Comparison of ENCODE assay signal across 18 mouse cellular contexts in the genomic region with DNA sequence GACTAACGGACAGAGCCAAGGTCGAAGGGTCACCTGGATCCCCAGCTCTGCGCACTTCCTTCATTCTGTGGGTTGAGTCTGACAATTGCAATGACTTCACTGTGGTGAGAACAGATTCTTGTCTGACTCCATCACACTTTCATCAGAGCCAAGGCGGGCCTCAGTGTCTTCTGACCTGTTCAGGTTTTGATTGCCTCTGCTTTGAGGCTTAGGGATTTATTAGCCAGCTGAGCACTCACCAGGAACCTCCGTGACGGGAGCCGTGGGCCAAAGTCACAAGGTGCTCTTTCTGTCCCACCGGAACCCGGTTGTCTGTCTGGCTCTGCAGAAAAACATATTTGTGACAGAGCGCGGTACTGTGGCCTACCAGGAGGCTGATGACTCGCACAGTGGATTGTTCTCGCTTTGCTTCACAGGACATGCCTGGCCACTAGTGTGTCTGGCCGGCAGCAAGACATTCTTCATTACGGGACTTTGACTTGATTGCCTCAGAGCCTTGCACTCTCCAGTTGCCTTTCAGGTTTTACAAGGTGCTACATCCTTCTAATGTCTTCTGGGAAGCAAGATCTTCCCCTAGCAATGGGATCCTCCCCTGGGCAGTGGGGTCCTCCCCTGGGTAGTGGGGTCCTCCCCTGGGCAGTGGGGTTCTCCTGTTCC.
A peak's percentile ranks its signal among the peaks of the same experiment; 100 is the strongest.
DNase-seq lines count a peak whose midpoint lies in the region; ATAC-seq and TF ChIP-seq lines count a peak whose summit lies in the region.
"Had no signal": no experiment of that assay in that cellular context is flagged by ENCODE, and none has a peak within 500 bp of the region (broad histone marks: within the 10 kb centered on the region; RNA-seq: fewer than 3 reads in every experiment).

No protein-coding gene starts in this region.

- peaks cover 58% of the 10 kb centered on the region for H3K4me1 ChIP-seq in kidney, embryonic 16.5 days (ENCODE audit: insufficient read depth, low read length)
- peaks cover 21% of the 10 kb centered on the region for H3K4me1 ChIP-seq in intestine, embryonic 15.5 days (replicated peaks)
- H3K4me1 ChIP-seq in limb, embryonic 12.5 days (replicated peaks), result peaks cover 60% of the 10 kb centered on the region
- peaks cover 17% of the 10 kb centered on the region for H3K4me1 ChIP-seq in thymus, adult 2 months (replicated peaks; ENCODE audit: control insufficient read depth, insufficient read depth, low read length)

- DNase-seq in kidney, adult 8-10 months, result no peak
- DNase-seq in NIH3T3 (ENCODE audit: low read depth), result peak; percentile 27
- DNase-seq in thymus, adult 2 months, result no peak
- DNase-seq: adrenal gland, postnatal 14 days; cerebellum, adult 18-20 months; gastrocnemius, adult 2 months; layer of hippocampus, adult 9-11 months; liver; liver, postnatal 0 days; thymus, postnatal 36 days had no signal

- H3K4me3 ChIP-seq in kidney, embryonic 16.5 days (ENCODE audit: low read length), result no peak overlapping the region
- 0 out of 2 replicates have a peak overlapping the region, but pooled peaks have one; percentile 6 for H3K4me3 ChIP-seq in intestine, embryonic 15.5 days (replicated peaks)
- no peak overlapping the region for H3K4me3 ChIP-seq in limb, embryonic 12.5 days (replicated peaks)
- no peak overlapping the region for H3K4me3 ChIP-seq in thymus, adult 2 months (ENCODE audit: control insufficient read depth, insufficient read depth, low read length)
- H3K4me3 ChIP-seq: gastrocnemius, adult 2 months; midbrain, embryonic 13.5 days had no signal

- no peak for TF ChIP-seq CTCF in thymus, adult 2 months (IDR thresholded peaks at IDR 0.05; ENCODE audit: borderline replicate concordance, control insufficient read depth, extremely low read depth, insufficient read depth, low read length, poor library complexity)

- H3K9me3 ChIP-seq in kidney, embryonic 16.5 days (ENCODE audit: low read length), result no peaks in the 10 kb centered on the region
- no peaks in the 10 kb centered on the region for H3K9me3 ChIP-seq in intestine, embryonic 15.5 days
- no peaks in the 10 kb centered on the region for H3K9me3 ChIP-seq in limb, embryonic 12.5 days
- H3K9me3 ChIP-seq: midbrain, embryonic 13.5 days had no signal

- TF ChIP-seq POLR2A in thymus, adult 2 months (IDR thresholded peaks at IDR 0.05; ENCODE audit: control insufficient read depth, extremely low read depth, insufficient read depth, low read length, poor library complexity), result no peak

- H3K36me3 ChIP-seq in kidney, embryonic 16.5 days (ENCODE audit: insufficient read depth, low read length), result no peaks in the 10 kb centered on the region
- no peaks in the 10 kb centered on the region for H3K36me3 ChIP-seq in intestine, embryonic 15.5 days
- no peaks in the 10 kb centered on the region for H3K36me3 ChIP-seq in limb, embryonic 12.5 days
- no peaks in the 10 kb centered on the region for H3K36me3 ChIP-seq in thymus, adult 2 months (ENCODE audit: control insufficient read depth, insufficient read depth, low read length)
- H3K36me3 ChIP-seq: G1E; midbrain, embryonic 13.5 days had no signal

- peak; percentile 29; the same call in 1 of the 2 replicates for ATAC-seq in kidney, embryonic 16.5 days (ENCODE audit: low FRiP score, low TSS enrichment)
- ATAC-seq in intestine, embryonic 15.5 days, result peak; percentile 86
- no peak for ATAC-seq in limb, embryonic 12.5 days (ENCODE audit: insufficient number of reproducible peaks, insufficient read depth, low FRiP score, low TSS enrichment, low read depth)
- no peak for ATAC-seq in erythroid progenitor cell, adult 5-6 weeks (replicated peaks; ENCODE audit: low FRiP score, poor library complexity, severe bottlenecking)
- ATAC-seq: CD4-positive, CD25-positive, alpha-beta regulatory T cell, adult 4 months; inflammation-experienced regulatory T-cells, adult 6 months; liver, postnatal 0 days; midbrain, embryonic 13.5 days had no signal

- WGBS in kidney, embryonic 16.5 days, result 43% methylated on average over 15 of the region's 15 CpGs
- 63% methylated on average over 15 of the region's 15 CpGs for WGBS in intestine, embryonic 15.5 days
- 47% methylated on average over 15 of the region's 15 CpGs for whole genome bisulfite sequencing in limb, embryonic 12.5 days
- WGBS in thymus, adult 2 months, result 95% methylated on average over 15 of the region's 15 CpGs

- no peak overlapping the region for H3K4me2 ChIP-seq in kidney, embryonic 16.5 days (replicated peaks; ENCODE audit: low read depth, low read length)
- H3K4me2 ChIP-seq in intestine, embryonic 15.5 days (replicated peaks), result peak overlapping the region; percentile 45
- H3K4me2 ChIP-seq in limb, embryonic 12.5 days, result peak overlapping the region; percentile 8; the same call in 1 of the 2 replicates
- H3K4me2 ChIP-seq: midbrain, embryonic 13.5 days had no signal

- H3K9ac ChIP-seq in kidney, embryonic 16.5 days (replicated peaks; ENCODE audit: low read length), result no peak overlapping the region
- no peak overlapping the region for H3K9ac ChIP-seq in intestine, embryonic 15.5 days
- no peak overlapping the region for H3K9ac ChIP-seq in limb, embryonic 12.5 days (replicated peaks)
- H3K9ac ChIP-seq: liver, postnatal 0 days; midbrain, embryonic 13.5 days had no signal

- peak overlapping the region; percentile 56 for H3K27ac ChIP-seq in kidney, embryonic 16.5 days (ENCODE audit: low read length)
- peak overlapping the region; percentile 83 for H3K27ac ChIP-seq in intestine, embryonic 15.5 days
- H3K27ac ChIP-seq in limb, embryonic 12.5 days, result no peak overlapping the region
- no peak overlapping the region for H3K27ac ChIP-seq in thymus, adult 2 months (ENCODE audit: control insufficient read depth, insufficient read depth, low read length)
- H3K27ac ChIP-seq: gastrocnemius, adult 2 months; midbrain, embryonic 13.5 days had no signal

- H3K27me3 ChIP-seq in kidney, embryonic 16.5 days (ENCODE audit: insufficient read depth, low read length), result no peaks in the 10 kb centered on the region
- H3K27me3 ChIP-seq in intestine, embryonic 15.5 days (replicated peaks), result no peaks in the 10 kb centered on the region
- H3K27me3 ChIP-seq in limb, embryonic 12.5 days, result no peaks in the 10 kb centered on the region
- H3K27me3 ChIP-seq in thymus, adult 2 months (ENCODE audit: control insufficient read depth, insufficient read depth, low read length), result no peaks in the 10 kb centered on the region
- H3K27me3 ChIP-seq: midbrain, embryonic 13.5 days had no signal

Comparison
In these comparisons a context has a peak if more than half of its experiments do, and no peak if none do; other contexts are left out.
1. ATAC-seq: peak in kidney, embryonic 16.5 days (single experiment) and intestine, embryonic 15.5 days (single experiment); none in limb, embryonic 12.5 days (single experiment) and erythroid progenitor cell, adult 5-6 weeks (single experiment).
2. H3K27ac ChIP-seq: peak in kidney, embryonic 16.5 days (single experiment) and intestine, embryonic 15.5 days (single experiment); none in limb, embryonic 12.5 days (single experiment) and thymus, adult 2 months (single experiment).